Mouse (Mus musculus): ENCODE data around the gene Pstk. TPM values are rescaled to one million over a fixed set of nuclear protein-coding genes. Genes with fewer than 3 reads are reported as not detected.
A peak's percentile ranks its signal among the peaks of the same experiment; 100 is the strongest.
"Not testable (repeated sequence)": the region's sequence is repeated elsewhere in the genome, so short reads cannot be mapped to it uniquely, and the experiment has no call there.

Gene Pstk
- 10 to 100 TPM; 42.2 to 51.4 TPM for total RNA-seq (2021)
- long read RNA-seq, experiment 1, full-length matches to known transcripts = 16 of 23 reads
- long read RNA-seq, experiment 1, partial matches to known transcripts = 0 of 23 reads
- long read RNA-seq, experiment 1, other reads (novel, unspliced or antisense) = 7 of 23 reads
- long read RNA-seq, experiment 2, full-length matches to known transcripts = 28 of 39 reads
- long read RNA-seq, experiment 2, partial matches to known transcripts = 0 of 39 reads
- long read RNA-seq, experiment 2, other reads (novel, unspliced or antisense) = 11 of 39 reads

DNA sequence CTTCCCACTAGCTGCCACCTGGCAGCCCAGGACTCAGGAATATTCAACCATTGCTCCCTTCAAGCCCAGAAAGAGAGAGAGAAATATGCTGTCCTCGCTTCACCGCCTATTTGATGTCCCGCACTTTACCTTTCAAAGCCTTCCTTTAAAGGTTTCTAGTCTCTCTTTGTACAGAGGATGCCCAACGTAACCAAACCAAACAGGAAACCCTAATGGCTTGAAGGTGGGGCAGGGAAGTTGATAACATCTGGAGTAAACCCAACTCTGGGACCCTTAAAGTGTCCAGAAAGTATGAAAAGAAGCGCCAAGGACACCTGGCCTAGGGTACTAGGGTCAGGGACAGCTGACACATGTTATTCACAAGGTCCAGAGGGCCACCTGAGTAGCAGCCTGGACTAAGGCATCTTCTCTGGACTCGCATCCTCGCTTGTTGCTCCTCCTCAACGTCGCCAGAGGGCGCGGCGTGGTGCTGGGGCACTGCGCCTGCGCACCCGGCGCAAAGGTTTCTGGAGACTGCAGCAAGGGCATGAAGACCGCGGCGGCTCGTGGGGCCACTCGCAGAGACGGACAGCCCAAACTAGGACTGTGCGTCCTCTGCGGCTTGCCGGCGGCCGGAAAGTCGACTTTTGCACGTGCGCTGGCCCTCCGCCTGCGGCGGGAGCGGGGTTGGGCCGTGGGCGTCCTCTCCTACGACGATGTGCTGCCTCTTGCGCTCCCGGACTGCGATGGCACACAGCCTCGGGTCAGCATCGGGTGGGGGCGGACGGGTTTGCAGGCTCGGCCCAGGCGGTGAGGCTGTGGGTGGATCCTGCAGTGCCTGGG lies at the start of gene Pstk:
Gene Pstk (plus strand): TSS at position 494 of the 822 bp plus-strand sequence.
- DNase-seq (ENCODE audit: low spot score in 2 of 2) = peak; percentile 89 to 90

DNA sequence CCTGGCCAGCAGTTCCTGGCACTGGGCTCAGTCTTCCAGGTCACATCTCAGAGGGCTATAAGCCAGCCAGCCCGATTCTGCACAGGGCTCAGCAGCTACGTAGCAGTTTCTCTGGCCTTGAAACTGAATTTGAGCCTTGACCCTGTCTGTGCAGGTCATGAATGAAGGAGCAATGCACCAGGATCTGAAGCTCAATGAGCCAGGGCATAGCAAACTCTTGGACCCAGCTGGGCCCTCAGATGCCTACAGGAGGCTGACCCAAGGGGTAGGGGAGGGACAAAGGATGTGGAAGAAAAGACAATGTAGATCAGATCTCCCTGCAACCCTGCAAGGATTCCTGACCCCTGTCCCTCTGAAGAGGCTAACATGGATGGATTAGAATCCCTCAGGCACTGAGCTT lies 48.7 kb upstream of the Pstk start, which contains the start of gene Cuzd1:
Gene Cuzd1 (minus strand): TSS at position 101 of the 400 bp plus-strand sequence.
- DNase-seq (ENCODE audit: low spot score in 2 of 2) = no peak

- no peak for DNase-seq (ENCODE audit: low spot score in 2 of 2)
Measured at GRCm38 (mm10) chr7:131327054-131327453, 43.9 kb upstream of the Pstk start.

DNA sequence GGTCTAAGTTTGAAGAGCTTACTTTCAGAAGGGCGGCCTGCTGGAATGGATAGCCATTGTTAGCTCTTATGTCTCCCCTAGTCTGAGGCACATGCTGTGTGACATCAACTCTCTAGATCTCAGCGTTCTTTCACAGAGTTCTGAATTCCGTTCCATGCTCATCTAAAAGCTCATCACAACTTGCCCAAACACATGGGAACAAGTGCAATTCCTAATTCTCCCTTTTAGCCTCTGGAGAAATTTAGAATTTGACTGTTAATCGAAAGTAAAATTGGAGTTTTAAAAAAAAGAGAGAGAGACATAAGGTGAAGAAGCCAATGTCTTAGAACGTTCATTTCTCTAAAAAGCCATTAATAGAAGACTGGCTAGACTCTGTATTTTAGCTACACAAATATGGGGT lies 41.5 kb upstream of the Pstk start, which contains the start of gene Fam24b:
Gene Fam24b (minus strand): TSS at position 101 of the 400 bp plus-strand sequence.
- no peak for DNase-seq (ENCODE audit: low spot score in 2 of 2)

DNA sequence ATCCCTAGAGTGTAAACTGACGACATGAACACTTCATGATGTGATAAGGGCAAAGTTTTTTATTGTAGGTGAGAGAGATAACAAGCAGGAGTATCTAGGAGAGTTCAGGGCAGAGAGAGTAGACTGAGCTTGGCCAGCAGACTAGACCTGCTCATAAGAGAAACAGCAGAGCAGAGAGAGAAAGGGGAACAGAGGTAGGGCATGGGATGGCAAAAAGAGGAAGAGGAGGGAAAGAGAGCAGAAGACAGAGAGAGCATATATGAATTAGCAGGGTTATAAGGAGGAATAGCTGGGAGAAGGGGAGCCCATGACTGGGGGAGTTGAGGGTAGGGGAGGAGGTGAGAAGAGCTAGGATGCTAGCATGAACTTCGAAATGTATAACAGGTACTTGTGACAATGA lies 39.3 kb upstream of the Pstk start:
- no peak for DNase-seq (ENCODE audit: low spot score in 2 of 2)

DNA sequence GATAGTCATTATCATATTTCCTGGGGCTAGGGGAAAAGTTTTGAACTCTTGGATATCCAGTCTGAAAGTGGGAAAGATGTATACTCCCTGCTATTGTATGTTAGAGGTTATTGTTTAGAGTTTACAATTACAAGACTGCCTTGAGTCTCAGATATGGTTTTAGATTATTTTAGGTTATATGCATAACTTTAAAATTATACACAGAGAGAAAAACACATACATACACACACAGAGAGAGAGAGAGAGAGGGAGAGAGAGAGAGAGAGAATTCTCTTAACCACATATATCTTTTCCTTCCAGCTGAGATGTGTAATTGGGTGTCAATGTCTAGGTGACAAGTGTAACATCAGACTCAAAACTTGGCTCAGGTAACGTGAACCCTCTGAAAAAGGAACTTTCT lies 37.4 kb upstream of the Pstk start, which contains the start of gene Fam24a:
Gene Fam24a (plus strand): TSS at position 301 of the 400 bp plus-strand sequence.
- DNase-seq (ENCODE audit: low spot score in 2 of 2) = no peak

DNA sequence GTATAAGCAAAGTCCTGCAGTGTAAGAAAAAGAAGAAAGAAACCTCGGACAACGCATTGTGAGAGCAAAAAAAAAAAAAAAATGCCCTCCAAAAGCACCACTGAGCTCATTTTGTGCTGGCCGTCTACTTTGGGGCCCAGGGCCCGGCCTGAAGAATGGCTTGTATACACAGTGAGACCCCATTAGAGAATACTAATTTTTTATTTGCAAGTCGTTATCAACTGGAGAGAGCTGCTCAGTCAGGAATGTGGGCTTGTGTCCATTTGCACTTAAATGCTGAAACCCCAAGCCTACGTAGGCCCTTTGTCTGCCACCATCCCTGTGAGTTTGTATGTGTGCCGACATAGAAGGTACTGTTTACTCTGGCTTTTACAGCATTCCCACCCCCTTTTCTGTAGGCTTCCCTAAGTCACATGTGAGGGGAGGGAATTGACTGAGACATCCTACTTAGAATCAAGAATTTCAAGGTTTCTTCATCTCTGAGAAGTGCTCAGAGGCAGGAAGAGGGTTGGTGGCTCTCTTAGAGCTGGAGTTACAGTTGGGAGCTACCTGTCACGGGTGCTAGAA lies 33.4 kb upstream of the Pstk start:
- no peak for DNase-seq (ENCODE audit: low spot score in 2 of 2)

DNA sequence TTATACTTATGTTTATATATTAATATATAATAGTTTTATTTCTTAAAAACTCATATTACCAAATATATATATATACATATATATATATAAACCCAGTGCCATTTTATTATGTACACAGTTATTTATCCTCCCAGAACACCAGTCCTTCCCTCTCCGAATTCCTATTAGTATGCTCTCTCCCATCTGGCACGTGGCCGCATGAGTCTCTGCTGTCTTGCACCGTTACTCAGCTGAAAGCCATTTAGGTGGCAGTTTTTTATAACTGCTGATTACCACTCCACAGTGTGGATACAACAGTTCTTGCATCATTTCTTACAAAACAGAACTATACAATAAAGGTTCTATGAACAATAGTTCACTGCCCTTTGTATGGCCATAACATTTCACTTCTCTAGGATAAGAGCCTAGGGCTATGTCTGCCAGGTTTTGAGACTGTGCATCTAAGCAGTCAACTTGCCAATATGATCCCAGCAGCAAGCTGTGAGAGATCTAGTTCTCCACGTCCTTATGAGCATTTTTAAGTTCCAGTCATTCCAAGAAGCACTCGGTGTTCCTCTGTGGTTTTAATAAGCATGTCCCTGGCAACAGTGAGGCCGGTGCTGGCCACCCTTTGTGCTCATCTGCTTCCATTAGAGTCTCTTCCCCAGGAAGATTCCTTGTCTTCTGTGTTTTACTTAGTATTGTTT lies 24.9 kb upstream of the Pstk start:
- DNase-seq (ENCODE audit: low spot score in 2 of 2) = peak; percentile 3 to 5

DNA sequence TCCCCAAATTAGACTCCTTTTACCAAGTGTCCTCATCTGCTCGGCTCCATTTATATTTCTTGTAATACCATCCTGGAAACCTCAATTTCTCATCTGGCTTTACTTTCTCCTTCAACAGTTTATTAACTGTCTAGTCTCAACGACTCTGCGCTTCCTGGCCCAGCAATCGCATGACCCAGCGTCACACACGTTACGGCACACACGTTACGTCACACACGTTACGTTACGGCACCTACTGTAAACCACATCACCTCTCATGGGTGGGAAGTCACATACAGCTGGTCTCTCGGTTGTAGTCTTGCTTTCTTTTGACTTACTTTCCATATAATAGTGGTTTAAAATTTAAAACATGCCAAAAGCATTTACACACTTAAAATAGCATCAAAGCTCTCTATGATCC lies 14.8 kb upstream of the Pstk start:
- no peak for DNase-seq (ENCODE audit: low spot score in 2 of 2)

DNA sequence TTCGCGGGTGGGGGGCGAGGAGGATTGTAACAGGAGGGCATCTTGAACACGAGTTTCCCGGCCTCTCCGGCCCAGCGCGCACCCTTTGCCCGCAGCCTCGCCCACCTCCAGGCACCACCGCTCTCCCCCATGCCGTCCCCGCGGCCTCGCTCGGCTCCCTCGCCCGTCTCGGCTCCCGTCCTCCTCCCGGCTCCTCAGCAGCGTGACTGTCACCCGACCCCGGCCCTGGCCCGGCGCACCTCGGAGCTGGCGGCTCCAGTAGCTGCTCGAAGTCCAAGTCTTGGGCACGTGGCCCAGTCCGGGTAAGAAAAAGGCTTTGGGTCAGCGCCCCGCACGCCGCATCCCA lies 8.7 kb upstream of the Pstk start:
- no peak for DNase-seq (ENCODE audit: low spot score in 2 of 2)

DNA sequence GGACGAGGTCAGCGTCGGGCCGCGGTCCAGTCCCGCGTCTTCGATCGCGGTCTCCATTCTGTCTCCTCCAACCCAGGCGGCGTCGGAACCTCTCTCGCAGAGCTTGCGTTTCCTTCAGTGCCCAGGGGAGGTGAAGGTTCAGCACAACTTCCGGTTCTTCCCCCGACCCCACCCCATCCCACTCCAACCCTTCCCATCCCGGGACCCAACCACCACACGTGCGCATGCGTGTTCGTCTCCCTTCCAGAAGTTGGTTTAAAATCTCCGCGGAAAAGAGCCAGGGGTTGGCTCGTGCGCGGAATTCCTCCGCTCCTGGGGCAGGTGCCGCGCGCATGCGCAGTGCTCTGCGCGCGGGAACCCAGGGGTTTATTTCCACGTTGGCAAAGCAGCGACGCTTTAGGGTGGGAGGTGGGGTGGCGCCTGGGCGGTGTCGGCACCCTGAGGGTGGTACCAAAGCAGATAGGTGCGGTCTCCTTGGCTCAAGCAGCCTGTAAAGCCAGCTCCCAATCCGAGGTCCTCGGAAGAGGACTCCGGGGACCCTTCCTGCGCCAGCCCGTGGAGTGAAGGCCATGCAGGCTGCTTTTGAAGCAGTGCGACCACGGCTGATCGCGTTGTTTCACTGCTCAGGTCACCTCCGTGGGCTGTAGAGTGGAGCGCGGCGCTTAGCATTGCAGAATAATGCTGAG lies 8.2 kb upstream of the Pstk start, which contains the start of gene 2310057M21Rik:
Gene 2310057M21Rik (minus strand): TSS at position 145 of the 686 bp plus-strand sequence.
- peak; percentile 85 to 96 for DNase-seq (ENCODE audit: low spot score in 2 of 2)

DNA sequence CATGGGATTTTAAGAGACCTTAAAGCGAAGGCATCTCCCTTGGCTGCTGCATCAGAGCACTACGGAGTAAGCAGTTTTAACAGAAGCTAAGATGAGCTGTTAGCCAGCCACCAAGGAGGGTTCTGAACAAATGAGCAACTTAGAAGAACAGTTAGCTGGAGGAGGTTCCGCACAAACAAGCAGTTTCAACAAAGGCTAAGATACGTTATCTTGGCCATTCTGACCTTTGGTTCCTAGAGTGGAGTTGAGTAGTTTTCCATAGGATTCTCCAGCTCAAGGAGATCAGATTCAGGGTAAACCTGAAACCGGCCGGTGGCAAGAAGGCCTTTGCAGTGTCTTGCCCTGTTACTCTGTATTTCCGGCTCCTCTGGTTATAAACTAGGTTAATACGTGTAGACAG lies 6.8 kb upstream of the Pstk start:
- DNase-seq (ENCODE audit: low spot score in 2 of 2) = no peak

DNA sequence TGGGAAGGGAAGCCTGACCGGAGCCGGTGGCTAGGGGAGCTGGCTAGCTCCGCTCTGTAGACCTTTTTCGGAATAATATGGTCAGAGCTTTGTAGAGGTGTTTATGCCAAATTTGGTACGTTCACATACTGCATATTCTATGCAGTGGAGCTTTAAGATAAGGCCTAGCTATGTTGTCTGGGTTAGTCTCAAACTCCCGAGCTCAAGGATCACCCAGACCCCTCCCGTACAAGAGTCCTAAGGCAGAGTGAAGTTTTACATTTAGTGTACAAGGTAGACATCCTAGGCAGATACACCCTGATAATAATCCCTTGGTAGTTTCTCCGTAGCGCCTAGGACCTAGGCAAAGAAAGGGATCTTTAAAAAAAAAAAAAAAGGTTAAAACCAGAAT lies 524 bp downstream of the Pstk start:
- DNase-seq (ENCODE audit: low spot score in 2 of 2) = no peak

DNA sequence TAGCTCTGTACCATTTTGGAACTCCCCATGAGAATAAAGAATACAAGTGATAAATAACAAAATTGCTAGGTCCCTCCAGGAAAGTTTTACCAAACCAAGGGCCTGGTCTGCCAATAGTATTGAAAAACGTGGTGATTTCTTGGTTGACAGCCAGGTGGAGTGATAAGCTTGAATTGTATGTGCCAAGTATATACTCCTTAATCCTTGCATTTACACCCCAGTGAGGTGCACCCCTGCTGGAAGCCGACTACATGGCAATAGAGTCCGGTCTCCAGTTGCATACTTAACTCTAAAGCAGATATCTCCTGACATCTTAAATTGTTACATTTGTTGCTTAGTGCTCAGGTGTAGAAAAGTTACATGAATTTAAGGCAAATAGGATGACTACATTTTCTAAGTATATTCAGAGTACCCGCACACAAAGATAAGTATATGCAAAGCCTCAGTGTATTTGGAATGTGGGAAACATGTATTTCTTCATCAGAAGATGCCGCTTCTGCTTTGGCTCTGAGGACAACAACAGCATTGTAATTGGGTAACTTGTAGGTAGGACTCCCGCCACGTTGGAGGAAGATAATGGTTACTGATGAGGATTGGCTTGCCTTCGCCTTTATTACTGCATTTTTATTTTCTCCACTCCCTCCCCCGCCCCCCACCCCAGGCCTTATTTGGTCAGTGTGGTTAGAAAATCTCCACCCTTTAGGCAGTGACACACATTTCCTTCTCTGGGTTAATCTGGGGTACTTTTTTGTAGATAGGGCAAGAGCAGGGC lies 1.1 kb downstream of the Pstk start:
- DNase-seq (ENCODE audit: low spot score in 2 of 2) = no peak

- DNase-seq (ENCODE audit: low spot score in 2 of 2) = not testable (repeated sequence)
Measured at GRCm38 (mm10) chr7:131391761-131392160, 20.8 kb downstream of the Pstk start.

GRCm38 (mm10) chr7:131409321-131409987 lies 38.5 kb downstream of the Pstk start:
- peak in 1 of 2 experiments; percentile 15 for DNase-seq (ENCODE audit: low spot score in 2 of 2)

DNA sequence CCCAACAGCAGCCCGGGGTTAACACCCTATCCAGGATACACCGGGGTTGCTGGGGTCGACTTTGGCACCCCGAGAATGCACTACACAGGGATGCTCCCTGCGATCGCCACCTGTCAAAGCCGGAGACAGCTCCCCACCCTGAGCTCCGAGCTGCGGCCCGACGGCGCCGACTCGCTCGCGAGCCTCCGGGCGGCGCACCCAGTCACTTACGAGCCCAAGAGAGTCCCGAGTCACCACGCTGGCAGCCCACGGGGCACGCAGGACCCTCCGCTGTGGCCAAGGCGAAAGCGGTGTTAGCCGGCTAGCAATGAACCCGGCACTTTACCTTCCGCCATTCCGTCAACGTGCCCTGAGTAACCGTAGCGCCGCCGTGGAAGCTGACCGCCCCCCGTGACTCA lies 39.0 kb downstream of the Pstk start:
- DNase-seq (ENCODE audit: low spot score in 2 of 2) = no peak

DNA sequence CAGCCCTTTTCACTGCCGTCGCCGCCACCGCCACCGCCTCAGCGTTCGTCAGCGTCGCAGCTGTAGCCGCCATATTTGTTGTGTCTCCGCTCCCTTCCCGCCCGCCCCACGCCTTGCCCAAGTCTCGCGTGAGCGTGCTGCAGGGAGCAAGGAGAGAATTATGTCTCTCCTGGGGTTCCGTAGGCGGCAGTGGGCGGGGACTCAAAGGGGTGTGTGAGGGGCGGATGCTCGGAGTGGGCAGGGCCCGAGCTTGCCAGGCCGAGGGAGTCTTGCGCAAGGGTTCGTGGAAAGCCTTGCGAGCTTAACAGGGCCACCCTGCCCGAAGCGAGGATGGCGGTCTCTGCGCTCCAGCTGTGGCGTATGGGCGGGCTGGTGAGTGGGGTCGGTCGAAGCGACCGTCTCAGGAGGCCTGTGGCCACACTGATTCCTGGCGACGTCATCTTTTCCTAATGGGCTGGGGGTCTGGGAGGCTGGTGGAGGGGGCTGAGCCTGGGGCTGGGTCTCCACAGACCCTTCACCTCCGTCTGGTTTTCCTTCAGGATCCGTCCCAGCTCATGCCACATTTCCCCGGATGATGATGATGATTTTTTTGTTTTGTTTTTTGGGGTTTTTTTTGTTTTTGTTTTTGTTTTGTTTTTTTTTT lies 39.6 kb downstream of the Pstk start, which contains the start of the genes Ikzf5 and Acadsb:
Gene Ikzf5 (minus strand): TSS at position 106 of the 643 bp plus-strand sequence.
Gene Acadsb (plus strand): TSS at position 186 of the 643 bp plus-strand sequence.
- peak; percentile 95 to 99 for DNase-seq (ENCODE audit: low spot score in 2 of 2)

Data from layer of hippocampus, postnatal 14 days (tissue).